Mouse (Mus musculus) MEL (cell line): ENCODE measurements around the gene Spns2. TPM values are rescaled to one million over a fixed set of nuclear protein-coding genes. Genes with fewer than 3 reads are reported as not detected.

ENCODE experiments used
- DNase-seq: peaks from one replicate; pipeline ENCODE4 v3.0.0; 2011; ENCODE audit warnings: low read depth, low spot score
- H3K27ac ChIP-seq: 2 replicates; pipeline ENCODE4 v1.5.1; 2012; ENCODE audit warnings: low read depth, mild to moderate bottlenecking, control low read depth, low read length, moderate library complexity; ENCODE audit not compliant: control insufficient read depth
- H3K27me3 ChIP-seq, 2 experiments: fragments of 150-350 bp in 1 of 2; sonication (generic) in 1 of 2; 2 replicates each; pipeline ENCODE4 v1.6.1; 2012; ENCODE audit warnings: low read length in 2 of 2, mild to moderate bottlenecking in 2 of 2, improper control_type of control experiment in 1 of 2, moderate library complexity in 1 of 2; ENCODE audit not compliant: insufficient read depth in 2 of 2, control insufficient read depth in 1 of 2
- H3K36me3 ChIP-seq, 2 experiments: 2 replicates each; pipeline ENCODE4 v1.6.1; 2012 to 2014; ENCODE audit warnings: low read length in 2 of 2, improper control_type of control experiment in 1 of 2, inconsistent platforms in 1 of 2, mild to moderate bottlenecking in 1 of 2; ENCODE audit not compliant: insufficient read depth in 2 of 2, control insufficient read depth in 1 of 2
- H3K4me1 ChIP-seq, 2 experiments: fragments of 150-350 bp in 1 of 2; sonication (generic) in 1 of 2; 2 replicates each; pipeline ENCODE4 v1.6.1; 2012; ENCODE audit warnings: low read length in 2 of 2, improper control_type of control experiment in 1 of 2, mild to moderate bottlenecking in 1 of 2; ENCODE audit not compliant: insufficient read depth in 2 of 2, control insufficient read depth in 1 of 2
- H3K4me3 ChIP-seq, 2 experiments: fragments of 150-350 bp in 1 of 2; sonication (generic) in 1 of 2; 2 replicates each; pipeline ENCODE4 v1.5.1; 2012; ENCODE audit warnings: low read depth in 2 of 2, low read length in 2 of 2, mild to moderate bottlenecking in 2 of 2, moderate library complexity in 2 of 2, control low read depth in 1 of 2, improper control_type of control experiment in 1 of 2; ENCODE audit not compliant: control insufficient read depth in 1 of 2, insufficient read depth in 1 of 2
- H3K79me2 ChIP-seq: 2 replicates; pipeline ENCODE4 v1.6.1; 2012; ENCODE audit warnings: mild to moderate bottlenecking, low read length, moderate library complexity; ENCODE audit not compliant: control insufficient read depth, poor library complexity, insufficient read depth
- H3K9ac ChIP-seq: 2 replicates; pipeline ENCODE4 v1.6.1; 2012; ENCODE audit warnings: low read depth, mild to moderate bottlenecking, control low read depth, low read length, moderate library complexity; ENCODE audit not compliant: control insufficient read depth, poor library complexity, severe bottlenecking
- H3K9me3 ChIP-seq: fragments of 150-350 bp; sonication (generic); replicated peaks from 2 replicates; pipeline ENCODE4 v1.6.1; 2012; ENCODE audit warnings: mild to moderate bottlenecking, low read length, improper control_type of control experiment, moderate library complexity; ENCODE audit not compliant: insufficient read depth
- BHLHE40 ChIP-seq: IDR thresholded peaks from 2 replicates; pipeline ENCODE4 v1.6.1; 2012; ENCODE audit warnings: low read depth, mild to moderate bottlenecking, inconsistent platforms, low read length, improper control_type of control experiment, borderline replicate concordance
- CHD1 ChIP-seq: IDR thresholded peaks from 2 replicates; pipeline ENCODE4 v1.6.1; 2012; ENCODE audit warnings: low read depth, mild to moderate bottlenecking, inconsistent platforms, low read length, improper control_type of control experiment
- CHD2 ChIP-seq: IDR thresholded peaks from 2 replicates; pipeline ENCODE4 v1.6.1; 2011; ENCODE audit warnings: low read length, improper control_type of control experiment
- E2F4 ChIP-seq: IDR thresholded peaks from 2 replicates; pipeline ENCODE4 v1.6.1; 2011; ENCODE audit warnings: low read depth, low read length, improper control_type of control experiment, borderline replicate concordance
- EP300 ChIP-seq, 2 experiments: IDR thresholded peaks; 2 replicates each; pipeline ENCODE4 v1.6.1; 2011; ENCODE audit warnings: improper control_type of control experiment in 2 of 2, low read length in 2 of 2, low read depth in 1 of 2, mild to moderate bottlenecking in 1 of 2
- ETS1 ChIP-seq: IDR thresholded peaks from 2 replicates; pipeline ENCODE4 v1.6.1; 2012; ENCODE audit warnings: low read depth, mild to moderate bottlenecking, inconsistent platforms, low read length, improper control_type of control experiment, moderate library complexity
- GABPA ChIP-seq: IDR thresholded peaks from 2 replicates; pipeline ENCODE4 v1.6.1; 2012; ENCODE audit warnings: low read depth, mild to moderate bottlenecking, inconsistent platforms, low read length, improper control_type of control experiment, moderate library complexity
- GATA1 ChIP-seq: IDR thresholded peaks from 2 replicates; pipeline ENCODE4 v1.6.1; 2011; ENCODE audit warnings: low read depth, low read length, improper control_type of control experiment
- KAT2A ChIP-seq: conservative IDR thresholded peaks from 2 replicates; pipeline ENCODE4 v1.6.1; 2012; ENCODE audit warnings: low read depth, low read length, improper control_type of control experiment, inconsistent platforms
- MAFK ChIP-seq: IDR thresholded peaks from 2 replicates; pipeline ENCODE4 v1.6.1; 2011; ENCODE audit warnings: low read depth, mild to moderate bottlenecking, low read length, improper control_type of control experiment, borderline replicate concordance
- MAX ChIP-seq: IDR thresholded peaks from 2 replicates; pipeline ENCODE4 v1.6.1; 2011; ENCODE audit warnings: low read length, improper control_type of control experiment
- MXI1 ChIP-seq: IDR thresholded peaks from 2 replicates; pipeline ENCODE4 v1.6.1; 2011; ENCODE audit warnings: mild to moderate bottlenecking, low read depth, low read length, improper control_type of control experiment
- MYB ChIP-seq: IDR thresholded peaks from 2 replicates; pipeline ENCODE4 v1.6.1; 2011; ENCODE audit warnings: mild to moderate bottlenecking, low read depth, low read length, improper control_type of control experiment
- MYC ChIP-seq: IDR thresholded peaks from 2 replicates; pipeline ENCODE4 v1.6.1; 2011; ENCODE audit warnings: low read depth, mild to moderate bottlenecking, low read length, improper control_type of control experiment, moderate library complexity
- NRF1 ChIP-seq: IDR thresholded peaks from 2 replicates; pipeline ENCODE4 v1.6.1; 2014; ENCODE audit warnings: low read depth, mild to moderate bottlenecking, inconsistent platforms, low read length, improper control_type of control experiment, moderate library complexity; ENCODE audit not compliant: poor library complexity, insufficient read depth, severe bottlenecking
- POLR2A ChIP-seq, 2 experiments: IDR thresholded peaks; 2 replicates each; pipeline ENCODE4 v1.6.1; 2011 to 2012; ENCODE audit warnings: low read length in 2 of 2, mild to moderate bottlenecking in 2 of 2, control low read depth in 1 of 2, improper control_type of control experiment in 1 of 2, low read depth in 1 of 2, moderate library complexity in 1 of 2; ENCODE audit not compliant: control insufficient read depth in 1 of 2, insufficient read depth in 1 of 2, poor library complexity in 1 of 2
- POLR2AphosphoS2 ChIP-seq: IDR thresholded peaks from 2 replicates; pipeline ENCODE4 v1.6.1; 2011; ENCODE audit warnings: low read length, improper control_type of control experiment
- POLR2AphosphoS5 ChIP-seq: IDR thresholded peaks from 2 replicates; pipeline ENCODE4 v1.6.1; 2012; ENCODE audit warnings: low read depth, borderline replicate concordance, mild to moderate bottlenecking, inconsistent platforms, low read length, moderate library complexity, mixed read lengths
- RCOR1 ChIP-seq: IDR thresholded peaks from 2 replicates; pipeline ENCODE4 v1.6.1; 2012; ENCODE audit warnings: low read depth, mild to moderate bottlenecking, inconsistent platforms, low read length, improper control_type of control experiment
- SIN3A ChIP-seq: IDR thresholded peaks from 2 replicates; pipeline ENCODE4 v1.6.1; 2012; ENCODE audit warnings: low read length, improper control_type of control experiment, inconsistent platforms
- SMC3 ChIP-seq: IDR thresholded peaks from 2 replicates; pipeline ENCODE4 v1.6.1; 2011; ENCODE audit warnings: low read depth, low read length, improper control_type of control experiment
- TBP ChIP-seq: IDR thresholded peaks from 2 replicates; pipeline ENCODE4 v1.8.0; 2011; ENCODE audit warnings: low read depth, low read length, improper control_type of control experiment
- TCF12 ChIP-seq: IDR thresholded peaks from 2 replicates; pipeline ENCODE4 v1.6.1; 2014; ENCODE audit warnings: low read depth, mild to moderate bottlenecking, inconsistent platforms, low read length, improper control_type of control experiment, moderate library complexity
- ZMIZ1 ChIP-seq: IDR thresholded peaks from 2 replicates; pipeline ENCODE4 v1.6.1; 2012; ENCODE audit warnings: low read depth, mild to moderate bottlenecking, inconsistent platforms, low read length, improper control_type of control experiment, moderate library complexity
- polyA plus RNA-seq, 2 experiments: library from polyadenylated mRNA; stranded (reverse) in 1 of 2; unstranded in 1 of 2; fragments of >175 nt in 1 of 2; fragments of >200 nt in 1 of 2; gene quantifications; 2 replicates each; pipeline versions ENCODE4 v1.2.1 to v1.2.4; 2012; ENCODE audit warnings: low replicate concordance in 2 of 2, low read depth in 1 of 2; ENCODE audit not compliant: insufficient read length in 2 of 2, insufficient read depth in 1 of 2, missing spikeins in 1 of 2
- total RNA-seq: library from RNA; depleted of rRNA; stranded (reverse); fragments of 300-350 nt; gene quantifications from 2 replicates; pipeline ENCODE4 v1.2.3, GENCODE M21; 2012

The Spns2 gene
- total and polyA plus RNA-seq, 3 experiments = 0.58 to 3.0 TPM; not detected in 1

DNA sequence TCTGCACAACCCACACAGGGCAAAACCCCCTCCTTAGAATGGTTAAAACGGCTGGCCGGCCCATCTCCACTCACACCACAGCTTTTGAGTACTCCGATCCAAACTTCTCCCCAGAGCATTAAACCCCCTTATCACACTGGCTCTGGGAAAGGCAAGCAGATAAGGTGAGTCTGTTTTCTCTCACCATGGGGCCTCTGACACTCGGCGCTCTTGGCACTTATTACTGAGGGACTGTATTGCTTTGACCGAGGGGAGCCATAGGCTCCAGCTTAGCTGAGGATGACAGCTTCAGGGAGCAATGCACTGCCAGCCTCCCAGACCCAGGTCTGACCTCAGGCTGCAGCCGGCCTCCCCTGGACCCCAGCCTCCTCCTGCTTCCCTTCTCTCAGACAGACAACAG is 82.1 kb downstream of the Spns2 start:
- DNase-seq = peak; percentile 65
- peak overlapping the region; percentile 20 for H3K9ac ChIP-seq
- H3K27ac ChIP-seq = no peak overlapping the region
- no peaks in the 10 kb centered on the region for H3K9me3 ChIP-seq
- H3K27me3 ChIP-seq = no peaks in the 10 kb centered on the region
- H3K4me3 ChIP-seq = no peak overlapping the region; a peak in 1 of 4 replicates
- peaks cover 6 to 18% of the 10 kb centered on the region in 2 experiments; a peak in 3 of 4 replicates for H3K4me1 ChIP-seq
- H3K36me3 ChIP-seq = peaks cover 0 to 12% of the 10 kb centered on the region in 2 experiments; a peak in 2 of 4 replicates
- H3K79me2 ChIP-seq = no peaks in the 10 kb centered on the region
- TF ChIP-seq E2F4 (no peak), RCOR1 (peak; percentile 52; the same call in 1 of the 2 replicates), MXI1 (peak; percentile 29; the same call in 1 of the 2 replicates), TCF12 (peak; percentile 43; the same call in 1 of the 2 replicates), TBP (peak; percentile 59), GATA1 (peak; percentile 95), SIN3A (no peak), NRF1 (no peak), ETS1 (peak; percentile 64), EP300 (IDR thresholded peaks at IDR 0.05; ENCODE audit: low read depth in 1 of 2, low read length in 2 of 2) (peak; percentile 68)

DNA sequence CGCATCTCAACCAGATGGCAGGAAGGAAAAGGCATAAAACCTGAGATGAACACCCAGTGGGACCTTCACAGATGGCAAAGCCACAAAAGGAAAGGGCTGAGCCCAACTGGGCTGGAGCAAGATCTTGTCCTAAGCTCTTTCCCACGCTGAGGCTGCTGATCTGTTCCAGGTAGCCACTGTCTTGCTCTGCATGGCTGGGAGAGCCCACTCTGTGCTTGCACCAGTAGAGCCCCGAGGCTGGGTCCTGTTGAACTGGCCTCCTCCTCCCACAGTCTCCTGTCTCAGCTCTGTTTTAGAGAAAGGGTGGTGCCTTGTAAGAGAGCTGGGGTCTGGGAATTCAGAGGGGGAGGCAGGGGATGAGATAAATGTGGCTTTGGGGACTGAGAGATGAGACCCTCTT is 82.6 kb downstream of the Spns2 start:
- Histone ChIP-seq H3K27ac (no peak overlapping the region), H3K9ac (peak overlapping the region; percentile 20), H3K4me3 (no peak overlapping the region; a peak in 1 of 4 replicates), H3K9me3 (no peaks in the 10 kb centered on the region)
- TF ChIP-seq MYC (no peak), ZMIZ1 (no peak), KAT2A (no peak), ETS1 (no peak), CHD2 (no peak), BHLHE40 (no peak), POLR2A (IDR thresholded peaks at IDR 0.05; ENCODE audit: control insufficient read depth in 1 of 2, insufficient read depth in 1 of 2, low read depth in 1 of 2, low read length in 2 of 2, poor library complexity in 1 of 2) (no peak), TBP (no peak), CHD1 (no peak), GATA1 (no peak), SMC3 (no peak), RCOR1 (no peak), POLR2AphosphoS2 (no peak), MAX (no peak), POLR2AphosphoS5 (no peak), GABPA (no peak), NRF1 (no peak), MYB (no peak), MAFK (no peak)
- TF ChIP-seq, all 39 proteins: peak for 0
- Histone ChIP-seq H3K36me3 (peaks cover 0 to 12% of the 10 kb centered on the region in 2 experiments; a peak in 2 of 4 replicates), H3K27me3 (no peaks in the 10 kb centered on the region), H3K4me1 (peaks cover 6 to 18% of the 10 kb centered on the region in 2 experiments; a peak in 3 of 4 replicates), H3K79me2 (no peaks in the 10 kb centered on the region)
- no peak for DNase-seq
